Mouse (Mus musculus): ENCODE results near the gene Tradd. TPM values are rescaled to one million over a fixed set of nuclear protein-coding genes. Genes with fewer than 3 reads are reported as not detected.
A peak's percentile ranks its signal among the peaks of the same experiment; 100 is the strongest.

Gene Tradd
- total and polyA plus RNA-seq, 2 experiments from 2014 or later = 7.5 to 8.0 TPM

- 13% methylated on average over 10 of the region's 10 CpGs for WGBS
- peaks cover 58% of the 10 kb centered on the region for H3K27me3 ChIP-seq (ENCODE audit: insufficient read depth, low read length)
- H3K27ac ChIP-seq (ENCODE audit: low read depth, low read length) = no peak overlapping the region
- H3K9ac ChIP-seq (replicated peaks; ENCODE audit: low read length, poor library complexity, severe bottlenecking) = no peak overlapping the region
- peak overlapping the region; percentile 95; the same call in 1 of the 2 replicates for H3K4me2 ChIP-seq (ENCODE audit: low read depth, low read length, poor library complexity, severe bottlenecking)
- no peaks in the 10 kb centered on the region for H3K9me3 ChIP-seq (ENCODE audit: low read length)
- ATAC-seq (ENCODE audit: low FRiP score) = no peak
- TF ChIP-seq CTCF (IDR thresholded peaks at IDR 0.05) = no peak
- no peaks in the 10 kb centered on the region for H3K4me1 ChIP-seq (ENCODE audit: insufficient read depth, low read length)
- no peak overlapping the region for H3K4me3 ChIP-seq (ENCODE audit: low read depth, low read length)
- no peaks in the 10 kb centered on the region for H3K36me3 ChIP-seq (ENCODE audit: insufficient read depth, low read length)
- no peak for DNase-seq (ENCODE audit: low spot score)
Observed at GRCm38 (mm10) chr8:105265128-105265527, 719 bp upstream of the Tradd start.

GRCm38 (mm10) chr8:105263244-105263912 lies 1.0 kb downstream of the Tradd start:
- Histone ChIP-seq H3K9me3 (ENCODE audit: low read length) (no peaks in the 10 kb centered on the region), H3K27ac (ENCODE audit: low read depth, low read length) (no peak overlapping the region), H3K36me3 (ENCODE audit: insufficient read depth, low read length) (no peaks in the 10 kb centered on the region), H3K4me2 (ENCODE audit: low read depth, low read length, poor library complexity, severe bottlenecking) (no peak overlapping the region), H3K27me3 (ENCODE audit: insufficient read depth, low read length) (peaks cover 63% of the 10 kb centered on the region), H3K4me1 (ENCODE audit: insufficient read depth, low read length) (no peaks in the 10 kb centered on the region), H3K4me3 (ENCODE audit: low read depth, low read length) (no peak overlapping the region), H3K9ac (replicated peaks; ENCODE audit: low read length, poor library complexity, severe bottlenecking) (no peak overlapping the region)
- no peak for DNase-seq (ENCODE audit: low spot score)
- TF ChIP-seq CTCF (IDR thresholded peaks at IDR 0.05) = peak; percentile 51
- WGBS = 43% methylated on average over 16 of the region's 16 CpGs
- no peak for ATAC-seq (ENCODE audit: low FRiP score)

- no peak for TF ChIP-seq CTCF (IDR thresholded peaks at IDR 0.05)
- Histone ChIP-seq H3K4me1 (ENCODE audit: insufficient read depth, low read length) (no peaks in the 10 kb centered on the region), H3K27ac (ENCODE audit: low read depth, low read length) (no peak overlapping the region), H3K9me3 (ENCODE audit: low read length) (no peaks in the 10 kb centered on the region), H3K36me3 (ENCODE audit: insufficient read depth, low read length) (no peaks in the 10 kb centered on the region), H3K4me2 (ENCODE audit: low read depth, low read length, poor library complexity, severe bottlenecking) (no peak overlapping the region), H3K4me3 (ENCODE audit: low read depth, low read length) (no peak overlapping the region), H3K9ac (replicated peaks; ENCODE audit: low read length, poor library complexity, severe bottlenecking) (no peak overlapping the region), H3K27me3 (ENCODE audit: insufficient read depth, low read length) (peaks cover 56% of the 10 kb centered on the region)
- DNase-seq (ENCODE audit: low spot score) (no peak), ATAC-seq (ENCODE audit: low FRiP score) (no peak)
- WGBS = 87% methylated on average over 12 of the region's 12 CpGs
Observed at GRCm38 (mm10) chr8:105261326-105261980, 3.0 kb downstream of the Tradd start.

GRCm38 (mm10) chr8:105260371-105261099 lies 3.9 kb downstream of the Tradd start:
- H3K27me3 ChIP-seq (ENCODE audit: insufficient read depth, low read length) = peaks cover 47% of the 10 kb centered on the region
- no peak for DNase-seq (ENCODE audit: low spot score)
- WGBS = 67% methylated on average over 7 of the region's 7 CpGs
- TF ChIP-seq CTCF (IDR thresholded peaks at IDR 0.05) = no peak
- no peak overlapping the region for H3K9ac ChIP-seq (replicated peaks; ENCODE audit: low read length, poor library complexity, severe bottlenecking)
- H3K4me1 ChIP-seq (ENCODE audit: insufficient read depth, low read length) = no peaks in the 10 kb centered on the region
- no peak overlapping the region for H3K4me2 ChIP-seq (ENCODE audit: low read depth, low read length, poor library complexity, severe bottlenecking)
- ATAC-seq (ENCODE audit: low FRiP score) = no peak
- H3K27ac ChIP-seq (ENCODE audit: low read depth, low read length) = no peak overlapping the region
- no peaks in the 10 kb centered on the region for H3K36me3 ChIP-seq (ENCODE audit: insufficient read depth, low read length)
- no peak overlapping the region for H3K4me3 ChIP-seq (ENCODE audit: low read depth, low read length)
- no peaks in the 10 kb centered on the region for H3K9me3 ChIP-seq (ENCODE audit: low read length)

GRCm38 (mm10) chr8:105259721-105260320 lies 4.6 kb downstream of the Tradd start:
- 0 out of 2 replicates have a peak overlapping the region, but pooled peaks have one; percentile 3 for H3K9ac ChIP-seq (replicated peaks; ENCODE audit: low read length, poor library complexity, severe bottlenecking)
- DNase-seq (ENCODE audit: low spot score) (peak; percentile 75), ATAC-seq (ENCODE audit: low FRiP score) (peak; percentile 68)
- WGBS = 4% methylated on average over 30 of the region's 30 CpGs
- H3K4me1 ChIP-seq (ENCODE audit: insufficient read depth, low read length) = peaks cover 5% of the 10 kb centered on the region; the same call in 1 of the 2 replicates
- H3K27ac ChIP-seq (ENCODE audit: low read depth, low read length) = no peak overlapping the region
- peak overlapping the region; percentile 29 for H3K4me3 ChIP-seq (ENCODE audit: low read depth, low read length)
- peak; percentile 97 for TF ChIP-seq CTCF (IDR thresholded peaks at IDR 0.05)
- peaks cover 41% of the 10 kb centered on the region for H3K27me3 ChIP-seq (ENCODE audit: insufficient read depth, low read length)
- H3K4me2 ChIP-seq (ENCODE audit: low read depth, low read length, poor library complexity, severe bottlenecking) = peak overlapping the region; percentile 59
- no peaks in the 10 kb centered on the region for H3K9me3 ChIP-seq (ENCODE audit: low read length)
- H3K36me3 ChIP-seq (ENCODE audit: insufficient read depth, low read length) = no peaks in the 10 kb centered on the region
